Comparison of ENCODE assay signal across 1 mouse cellular context in genomic region chr1:36513310-36513709, GRCm38 (mm10).
TF ChIP-seq lines count a peak whose summit lies in the region.

No protein-coding gene starts in this region.

TF ChIP-seq in ES-E14, 5 proteins besides CTCF, POLR2A, EP300 and RAD21:
- TF ChIP-seq MAFK (IDR thresholded peaks at IDR 0.05; ENCODE audit: insufficient read depth, low read depth, low read length) = no peak
- no peak for TF ChIP-seq ZC3H11A (IDR thresholded peaks at IDR 0.05; ENCODE audit: borderline replicate concordance, low read depth, low read length)
- TF ChIP-seq ZNF384 (IDR thresholded peaks at IDR 0.05; ENCODE audit: low read depth, low read length) = no peak
- TF ChIP-seq HCFC1 (IDR thresholded peaks at IDR 0.05; ENCODE audit: borderline replicate concordance, insufficient read depth, low read length) = no peak
